Mouse (Mus musculus): ENCODE results near the gene Mylpf.

Mylpf gene

GRCm38 (mm10) chr7:127208553-127209438 is at the start of gene Mylpf:
TSS of gene Mylpf (plus strand) at chr7:127208890.
- peak; percentile 97 for DNase-seq (ENCODE audit: low read depth, low spot score)

DNA sequence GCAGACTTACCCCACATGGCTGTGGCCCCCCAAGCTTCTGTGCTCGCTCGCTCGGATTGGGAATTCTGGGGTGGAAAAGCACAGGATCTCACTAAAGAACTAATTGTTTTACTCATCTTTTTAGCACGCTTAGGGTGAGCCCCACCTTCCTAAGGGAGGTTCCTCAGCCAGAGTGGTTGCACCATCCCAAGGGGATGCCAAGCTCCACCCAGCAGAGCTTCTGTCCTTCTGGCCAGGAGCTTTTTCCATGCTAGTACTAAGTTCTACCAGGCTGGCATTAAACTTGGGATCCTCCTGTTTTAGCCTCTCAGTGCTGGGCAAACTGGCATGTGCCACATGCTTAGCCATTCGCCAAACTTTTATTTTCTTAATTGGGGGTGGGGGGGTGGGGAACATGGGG is 46.1 kb upstream of the Mylpf start:
- DNase-seq (ENCODE audit: low read depth, low spot score), result no peak

DNA sequence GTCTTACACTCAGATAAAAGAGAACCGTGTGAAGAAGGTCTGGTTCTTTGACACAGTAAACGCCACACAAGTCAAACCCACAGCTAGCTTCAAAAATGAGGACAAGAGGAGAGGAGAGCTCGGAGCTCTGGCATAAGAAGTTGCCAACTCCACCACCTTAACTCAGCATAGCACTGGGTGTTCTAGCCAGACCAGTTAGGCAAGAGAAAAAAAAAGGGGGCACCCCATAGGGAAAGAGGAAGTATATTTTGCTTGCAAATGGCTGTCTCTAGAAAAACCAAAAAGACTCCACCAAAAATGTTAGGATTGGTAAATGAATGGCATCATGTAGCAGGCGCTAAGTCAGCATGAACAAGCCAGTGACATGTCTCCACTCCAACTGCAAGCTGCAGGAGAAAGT is 44.7 kb upstream of the Mylpf start:
- DNase-seq (ENCODE audit: low read depth, low spot score), result no peak

DNA sequence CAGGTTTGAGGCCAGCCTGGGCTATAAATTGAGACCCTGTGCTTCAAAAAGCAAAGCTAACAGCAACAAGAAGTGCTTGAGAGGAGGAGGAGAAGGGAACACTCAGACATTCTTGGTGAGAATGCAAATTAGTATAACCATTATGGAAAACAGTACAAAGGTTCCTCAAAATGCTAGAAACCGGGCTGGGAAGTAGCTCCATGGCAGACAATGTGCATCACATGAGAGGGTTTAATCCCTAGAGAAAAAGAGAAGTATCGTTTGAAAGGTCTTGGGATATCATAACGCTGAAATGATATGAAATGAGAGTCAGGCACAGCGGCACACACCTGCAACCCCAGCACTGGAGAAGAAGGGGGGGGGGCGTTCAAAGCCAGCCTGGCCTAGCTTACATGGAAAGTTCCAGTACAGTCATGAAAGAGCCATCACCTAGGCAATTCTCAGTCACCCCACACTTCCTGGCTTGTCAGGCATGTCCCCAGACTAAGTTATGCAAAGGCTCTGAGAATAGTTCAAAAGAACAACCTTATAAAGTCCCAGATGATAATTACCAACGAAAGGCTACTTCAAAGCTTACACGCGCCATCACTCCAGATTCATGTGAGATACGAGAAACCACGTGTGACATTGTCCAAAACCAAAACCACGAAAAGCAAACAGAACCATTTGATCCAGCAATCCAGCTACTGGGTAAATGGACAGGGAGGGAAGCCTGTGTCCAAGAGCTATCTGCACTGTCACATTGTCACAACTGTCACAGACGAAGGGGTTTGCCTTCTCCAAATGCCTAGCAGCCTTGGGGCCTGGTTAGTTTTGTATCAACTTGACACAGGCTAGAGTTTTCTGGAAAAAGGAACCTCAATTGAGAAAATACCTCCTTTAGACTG is 42.8 kb upstream of the Mylpf start:
- peak; percentile 75 for DNase-seq (ENCODE audit: low read depth, low spot score)

DNA sequence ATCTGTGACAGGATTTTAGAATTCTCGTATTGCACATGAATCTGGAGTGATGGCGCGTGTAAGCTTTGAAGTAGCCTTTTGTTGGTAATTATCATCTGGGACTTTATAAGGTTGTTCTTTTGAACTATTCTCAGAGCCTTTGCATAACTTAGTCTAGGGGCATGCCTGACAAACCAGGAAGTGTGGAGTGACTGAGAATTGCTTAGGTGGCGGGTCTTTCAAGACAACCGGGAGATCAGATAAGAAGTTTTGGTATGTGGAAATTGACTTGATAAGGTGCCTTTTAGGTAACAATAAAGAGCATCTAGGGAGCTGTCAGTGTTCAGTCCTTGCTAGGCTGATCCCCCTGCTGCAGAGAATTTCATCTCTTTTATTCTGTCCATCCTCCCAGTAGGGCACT is 42.2 kb upstream of the Mylpf start:
- DNase-seq (ENCODE audit: low read depth, low spot score), result peak; percentile 60

- peak; percentile 63 for DNase-seq (ENCODE audit: low read depth, low spot score)
Measured at GRCm38 (mm10) chr7:127176937-127177336, 31.8 kb upstream of the Mylpf start.

GRCm38 (mm10) chr7:127180783-127181182 is 27.9 kb upstream of the Mylpf start:
- peak; percentile 74 for DNase-seq (ENCODE audit: low read depth, low spot score)

DNA sequence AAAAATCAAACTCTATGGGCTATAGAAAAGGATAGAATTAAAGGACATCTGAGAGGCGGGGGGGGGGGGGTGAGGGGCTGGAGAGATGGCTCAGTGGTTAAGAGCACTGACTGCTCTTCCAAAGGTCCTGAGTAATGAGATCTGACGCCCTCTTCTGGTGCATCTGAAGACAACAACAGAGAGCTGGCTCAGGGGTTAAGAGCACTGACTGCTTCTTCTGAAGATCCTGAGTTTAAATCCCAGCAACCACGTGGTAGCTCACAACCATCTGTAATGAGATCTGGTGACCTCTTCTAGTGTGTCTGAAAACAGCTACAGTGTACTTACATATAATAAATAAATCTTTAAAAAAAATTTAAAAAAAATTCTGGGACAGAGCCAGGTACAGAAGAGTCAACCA is 27.0 kb upstream of the Mylpf start:
- DNase-seq (ENCODE audit: low read depth, low spot score), result peak; percentile 69

DNA sequence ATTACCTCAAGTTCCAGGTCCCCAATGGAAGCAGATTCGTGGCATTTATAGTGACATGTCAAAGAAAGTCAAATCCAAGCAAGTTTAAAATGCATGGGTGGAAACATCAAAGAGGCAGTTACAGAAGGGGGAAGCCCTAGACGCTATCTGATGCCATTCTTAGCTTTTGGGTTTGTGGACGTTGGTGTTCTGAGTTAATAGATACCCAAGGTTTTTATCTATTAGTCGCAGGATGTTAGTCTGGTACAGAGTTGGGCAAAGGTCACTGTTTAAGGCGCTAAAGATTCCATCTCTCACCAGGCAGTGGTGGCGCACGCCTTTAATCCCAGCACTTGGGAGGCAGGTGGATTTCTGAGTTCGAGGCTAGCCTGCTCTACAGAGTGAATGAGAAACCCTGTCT is 25.3 kb upstream of the Mylpf start:
- DNase-seq (ENCODE audit: low read depth, low spot score), result no peak

DNA sequence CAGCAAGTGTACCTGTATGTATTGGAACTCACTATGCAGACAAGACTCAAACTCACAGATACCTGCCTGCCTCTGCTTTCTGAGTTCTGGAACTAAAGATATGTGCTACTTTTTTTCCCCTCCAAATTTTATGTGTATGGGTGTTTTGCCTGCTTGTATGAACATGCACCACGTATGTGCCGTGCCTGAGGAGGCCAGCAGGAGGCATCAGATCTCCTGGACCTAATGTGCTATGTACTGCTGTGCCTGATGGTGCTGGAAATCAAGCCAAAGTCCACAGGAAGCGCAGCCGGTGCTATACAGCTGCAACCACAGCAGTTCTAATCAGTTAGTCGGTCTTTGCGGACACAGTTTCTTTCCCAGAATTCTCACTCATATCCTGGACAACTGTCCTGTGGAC is 24.9 kb upstream of the Mylpf start:
- DNase-seq (ENCODE audit: low read depth, low spot score), result peak; percentile 65

- no peak for DNase-seq (ENCODE audit: low read depth, low spot score)
Measured at GRCm38 (mm10) chr7:127184720-127185119, 24.0 kb upstream of the Mylpf start.

- DNase-seq (ENCODE audit: low read depth, low spot score), result peak; percentile 66
Measured at GRCm38 (mm10) chr7:127185601-127186000, 23.1 kb upstream of the Mylpf start.

GRCm38 (mm10) chr7:127187351-127187750 is 21.3 kb upstream of the Mylpf start:
- DNase-seq (ENCODE audit: low read depth, low spot score), result no peak

DNA sequence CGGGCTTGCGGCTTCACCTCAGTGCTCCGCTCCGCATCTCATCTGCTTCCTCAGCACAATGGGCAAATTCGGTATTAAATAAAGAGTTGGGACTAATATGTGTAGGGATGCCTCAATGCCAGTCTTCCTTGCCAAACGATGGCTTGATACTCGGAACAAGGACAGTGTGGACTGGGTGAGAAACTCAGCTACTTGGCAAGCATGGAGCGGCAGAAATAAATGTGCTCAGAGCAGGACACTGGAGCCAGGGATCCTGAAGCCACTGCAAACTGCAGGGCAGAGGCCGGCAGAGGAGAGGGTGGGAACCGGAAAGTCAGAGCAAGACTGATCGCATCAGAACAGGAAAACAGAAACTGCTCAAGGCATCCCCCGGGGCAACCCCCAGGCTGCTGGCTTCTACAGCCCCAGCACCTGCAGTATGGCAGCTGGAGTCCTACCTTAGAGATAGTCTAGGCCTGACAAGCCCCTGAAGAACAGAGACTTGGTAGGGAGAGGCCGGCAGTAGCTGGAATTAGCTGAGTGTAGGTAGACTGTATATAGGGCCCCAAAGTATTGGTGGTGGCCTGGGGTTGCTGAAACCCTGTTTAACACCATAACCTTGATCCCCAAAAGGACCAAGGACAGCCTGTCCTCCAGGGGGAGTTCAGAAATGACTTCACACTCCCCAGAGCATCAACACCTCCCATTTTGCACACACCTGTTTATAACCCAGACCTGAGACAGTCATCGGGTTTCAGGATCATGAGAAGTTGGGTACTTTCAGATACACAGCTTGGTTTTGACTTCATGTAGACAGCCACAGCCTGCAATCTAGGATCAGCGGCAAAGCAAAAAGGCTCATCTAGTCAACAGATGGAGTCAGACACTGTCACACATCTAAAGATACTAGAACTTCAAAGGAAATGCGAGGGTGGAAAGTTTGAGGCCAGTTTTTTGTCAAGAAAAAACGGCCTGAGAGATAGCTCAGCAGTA is 20.1 kb upstream of the Mylpf start:
- DNase-seq (ENCODE audit: low read depth, low spot score), result peak; percentile 73

GRCm38 (mm10) chr7:127190672-127191071 is 18.0 kb upstream of the Mylpf start:
- no peak for DNase-seq (ENCODE audit: low read depth, low spot score)

DNA sequence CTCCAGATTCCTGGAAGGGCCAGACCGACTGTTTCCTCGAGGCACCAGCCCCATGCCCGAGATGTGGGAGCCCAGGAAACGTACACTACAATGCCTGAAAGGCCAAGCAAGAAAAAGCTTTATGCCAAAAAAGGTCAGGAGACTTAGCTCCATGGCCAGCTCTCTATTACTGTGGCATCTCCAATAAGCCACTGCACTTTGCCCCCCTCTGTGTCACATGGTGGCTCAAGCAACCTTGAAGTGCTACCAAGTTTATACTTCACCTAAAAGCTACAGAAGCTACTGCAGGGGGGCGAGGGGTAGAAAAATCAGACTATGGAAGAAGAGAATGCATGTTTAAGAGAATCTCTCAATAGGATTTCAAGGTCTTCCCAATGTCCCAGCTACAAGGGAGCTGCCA is 15.7 kb upstream of the Mylpf start:
- no peak for DNase-seq (ENCODE audit: low read depth, low spot score)

GRCm38 (mm10) chr7:127194011-127194632 is 14.6 kb upstream of the Mylpf start:
- no peak for DNase-seq (ENCODE audit: low read depth, low spot score)

DNA sequence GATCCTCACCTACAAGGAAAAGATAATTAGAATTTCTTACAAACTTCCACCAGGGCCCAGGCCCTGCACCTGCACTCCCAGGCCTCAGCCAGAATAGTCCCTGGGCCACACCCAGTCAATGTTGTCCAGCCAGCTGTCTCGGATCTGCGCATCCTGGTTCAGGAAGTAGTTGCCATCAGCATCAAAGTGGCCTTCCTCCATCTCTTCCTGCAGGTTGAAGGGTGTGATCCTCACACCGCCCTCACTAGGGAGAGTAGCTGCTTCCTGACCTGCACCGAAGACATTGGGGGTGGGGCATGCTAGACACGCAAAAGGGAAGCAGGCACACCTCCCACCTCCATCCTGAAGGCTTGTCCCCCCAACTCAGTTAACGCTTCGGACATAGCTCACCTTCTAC is 14.1 kb upstream of the Mylpf start:
- DNase-seq (ENCODE audit: low read depth, low spot score), result no peak

DNA sequence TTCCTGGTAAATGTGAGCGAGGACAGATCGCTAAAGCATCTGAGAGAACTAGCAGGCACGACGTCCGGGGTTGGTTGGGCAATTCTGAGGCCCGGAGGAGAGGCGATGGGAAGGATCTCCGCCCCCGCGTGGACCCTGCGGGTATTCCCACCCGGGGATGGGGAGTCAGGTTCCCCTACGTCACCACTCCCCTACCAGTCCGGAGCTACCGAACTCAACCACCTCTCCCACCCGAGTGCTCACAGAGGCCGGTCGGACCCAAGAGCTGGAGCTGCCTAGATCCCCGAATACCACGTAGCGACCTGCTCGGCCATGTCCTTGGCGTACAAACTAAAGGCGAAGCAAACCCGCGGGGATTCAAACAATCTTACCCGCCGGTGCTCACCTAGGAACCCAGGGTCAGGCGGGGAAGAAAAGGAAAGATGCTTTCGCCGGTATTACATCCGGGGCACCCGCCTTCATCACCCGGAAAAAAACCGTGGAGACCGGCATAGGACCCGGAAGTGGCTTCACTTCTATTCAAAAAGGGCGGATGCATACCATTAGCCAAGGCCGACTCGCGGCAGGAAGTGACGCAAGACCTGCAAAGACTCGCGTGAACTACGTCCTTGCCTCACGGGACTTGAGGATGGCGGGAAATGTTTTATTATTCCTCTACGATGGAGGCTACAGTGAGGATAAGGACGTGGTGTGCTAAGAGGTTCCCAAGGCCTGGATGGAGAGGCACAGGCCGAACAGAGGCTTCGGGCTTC is 13.0 kb upstream of the Mylpf start, which contains the start of gene Cd2bp2:
Gene Cd2bp2 (minus strand): TSS at position 507 of the 752 bp plus-strand sequence.
- DNase-seq (ENCODE audit: low read depth, low spot score), result peak; percentile 97

DNA sequence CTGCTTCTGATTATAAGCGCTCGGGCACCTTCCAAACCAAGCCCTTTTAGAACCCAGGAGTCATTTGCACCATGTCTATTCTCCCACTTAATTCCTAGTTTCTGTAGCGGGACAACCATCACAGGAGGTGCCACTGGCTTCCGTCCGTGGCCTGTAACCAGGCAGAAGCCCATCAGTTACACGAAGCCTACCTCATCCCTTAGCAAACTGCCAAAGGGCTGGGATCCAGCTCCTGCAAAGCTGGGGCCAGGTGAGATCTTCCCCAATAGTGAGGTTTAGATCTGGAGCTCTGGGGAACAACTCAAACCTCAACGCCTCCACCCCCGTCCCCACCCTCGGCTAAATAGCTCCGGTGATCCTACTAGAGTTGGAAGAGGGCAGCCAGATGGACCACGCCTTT is 12.2 kb upstream of the Mylpf start:
- DNase-seq (ENCODE audit: low read depth, low spot score), result no peak

Measured in CD4-positive, CD25-positive, alpha-beta regulatory T cell, adult 2 months (primary cell).